Mouse (Mus musculus) heart, embryonic 14.5 days (tissue): ENCODE data around the gene Cntd1. TPM values are rescaled to one million over a fixed set of nuclear protein-coding genes. Genes with fewer than 3 reads are reported as not detected.

Experiments used
- ATAC-seq: fragments of 200-750 bp; cut with Nextera tagmentation; 2 replicates; pipeline ENCODE4 v1.8.0; 2017; ENCODE audit warnings: low read depth, moderate TSS enrichment; ENCODE audit not compliant: insufficient number of reproducible peaks, insufficient read depth, low FRiP score
- H3K27ac ChIP-seq, 2 experiments: fragments of 200-500 bp in 1 of 2; fragments of 300-500 bp in 1 of 2; sonication (generic) in 1 of 2; replicated peaks in 1 of 2; 2 replicates each; pipeline ENCODE4 v1.5.1; 2012 to 2014; ENCODE audit warnings: low read depth in 2 of 2, low read length in 2 of 2, control low read depth in 1 of 2, mild to moderate bottlenecking in 1 of 2, mixed read lengths in 1 of 2; ENCODE audit not compliant: control insufficient read depth in 1 of 2, insufficient read depth in 1 of 2
- H3K27me3 ChIP-seq: fragments of 300-500 bp; sonication (generic); 2 replicates; pipeline ENCODE4 v1.6.1; 2014; ENCODE audit warnings: mild to moderate bottlenecking, low read length, control low read depth; ENCODE audit not compliant: control insufficient read depth, insufficient read depth
- H3K36me3 ChIP-seq: fragments of 300-500 bp; sonication (generic); 2 replicates; pipeline ENCODE4 v1.6.1; 2014; ENCODE audit warnings: mild to moderate bottlenecking, control low read depth, low read length, mixed read lengths; ENCODE audit not compliant: control insufficient read depth, insufficient read depth
- H3K4me1 ChIP-seq, 2 experiments: fragments of 200-500 bp in 1 of 2; fragments of 300-500 bp in 1 of 2; sonication (generic) in 1 of 2; 2 replicates each; pipeline ENCODE4 v1.6.1; 2012 to 2014; ENCODE audit warnings: low read length in 2 of 2, control low read depth in 1 of 2, mixed read lengths in 1 of 2; ENCODE audit not compliant: control insufficient read depth in 2 of 2, insufficient read depth in 2 of 2
- H3K4me2 ChIP-seq: fragments of 300-500 bp; sonication (generic); 2 replicates; pipeline ENCODE4 v1.6.1; 2014; ENCODE audit warnings: mild to moderate bottlenecking, low read length
- H3K4me3 ChIP-seq, 2 experiments: fragments of 200-500 bp in 1 of 2; fragments of 300-500 bp in 1 of 2; sonication (generic) in 1 of 2; 2 replicates each; pipeline ENCODE4 v1.5.1; 2012 to 2014; ENCODE audit warnings: low read length in 2 of 2, mild to moderate bottlenecking in 2 of 2, control low read depth in 1 of 2, low read depth in 1 of 2, moderate library complexity in 1 of 2; ENCODE audit not compliant: control insufficient read depth in 1 of 2, insufficient read depth in 1 of 2
- H3K9ac ChIP-seq: fragments of 300-500 bp; sonication (generic); 2 replicates; pipeline ENCODE4 v1.6.1; 2014; ENCODE audit warnings: mild to moderate bottlenecking, low read length
- H3K9me3 ChIP-seq: fragments of 300-500 bp; sonication (generic); 2 replicates; pipeline ENCODE4 v1.6.1; 2016; ENCODE audit warnings: low read length, control low read depth; ENCODE audit not compliant: control insufficient read depth
- WGBS: fragments of 180-500 bp; shearing (Covaris S2); extraction: QIAGEN DNeasy Blood & Tissue Kit; methylation state at CpG from one replicate; pipeline ENCODE4 v1.1.7; 2014; 5-methylcytosine and 5-hydroxymethylcytosine counted together
- polyA plus RNA-seq: library from polyadenylated mRNA; unstranded; fragments of >200 nt; fragmentation: Nextera tagmentation; extraction: Ambion mirVana; gene quantifications from 2 replicates; pipeline ENCODE4 v1.2.1, GENCODE M21; 2014

Gene Cntd1
- polyA plus RNA-seq, 1 experiment from 2014 or later = 0.51 TPM

DNA sequence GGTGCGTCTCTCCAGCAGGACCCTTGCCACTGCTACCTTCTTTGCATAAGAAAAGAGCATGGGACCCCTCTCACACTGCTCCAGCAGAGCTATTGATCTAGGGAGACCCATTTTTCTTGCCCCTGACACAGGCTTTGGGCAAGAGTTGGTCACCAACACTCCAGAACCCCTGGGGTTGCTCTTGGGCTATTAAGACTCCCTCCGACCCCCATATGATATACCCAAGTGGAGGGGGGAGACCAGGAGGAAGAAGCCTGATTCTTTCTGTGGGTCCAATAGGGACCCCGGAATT is 14.9 kb upstream of the Cntd1 start:
- peaks cover 28 to 34% of the 10 kb centered on the region in 2 experiments for H3K4me1 ChIP-seq
- 21% methylated on average over 3 of the region's 3 CpGs for WGBS
- ATAC-seq = no peak
- no peak overlapping the region for H3K9ac ChIP-seq
- H3K4me2 ChIP-seq = peak overlapping the region; percentile 99; the same call in 1 of the 2 replicates
- no peak overlapping the region for H3K27ac ChIP-seq
- peaks cover 37% of the 10 kb centered on the region for H3K27me3 ChIP-seq
- no peaks in the 10 kb centered on the region for H3K9me3 ChIP-seq
- no peak overlapping the region for H3K4me3 ChIP-seq
- peaks cover under 1% of the 10 kb centered on the region for H3K36me3 ChIP-seq

DNA sequence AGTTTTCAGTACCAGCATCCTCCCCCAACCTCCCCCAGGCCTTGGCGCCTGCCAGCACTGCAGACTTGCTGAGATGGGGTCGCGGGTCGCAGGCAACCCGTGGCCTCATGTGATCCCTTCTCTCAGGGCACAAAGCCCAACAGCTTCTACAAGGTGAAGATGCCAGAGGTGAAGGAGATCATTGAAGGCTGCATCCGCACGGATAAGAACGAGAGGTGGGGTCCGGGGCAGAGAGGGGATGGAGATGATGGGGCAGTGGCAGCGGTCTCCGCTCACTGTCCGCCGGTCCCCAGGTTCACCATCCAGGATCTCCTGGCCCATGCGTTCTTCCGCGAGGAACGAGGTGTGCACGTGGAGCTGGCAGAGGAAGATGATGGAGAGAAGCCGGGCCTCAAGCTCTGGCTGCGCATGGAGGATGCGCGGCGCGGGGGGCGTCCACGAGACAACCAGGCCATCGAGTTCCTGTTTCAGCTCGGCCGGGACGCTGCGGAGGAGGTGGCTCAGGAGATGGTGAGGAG is 13.8 kb upstream of the Cntd1 start:
- Histone ChIP-seq H3K9me3 (no peaks in the 10 kb centered on the region), H3K4me1 (peaks cover 21 to 29% of the 10 kb centered on the region in 2 experiments; a peak in 3 of 4 replicates), H3K4me3 (peak overlapping the region; percentile 16 to 30; a peak in 3 of 4 replicates), H3K4me2 (peak overlapping the region; percentile 59), H3K27me3 (peaks cover 37% of the 10 kb centered on the region), H3K27ac (no peak overlapping the region), H3K9ac (no peak overlapping the region; the same call in 1 of the 2 replicates), H3K36me3 (no peaks in the 10 kb centered on the region)
- 8% methylated on average over 31 of the region's 31 CpGs for WGBS
- ATAC-seq = no peak

DNA sequence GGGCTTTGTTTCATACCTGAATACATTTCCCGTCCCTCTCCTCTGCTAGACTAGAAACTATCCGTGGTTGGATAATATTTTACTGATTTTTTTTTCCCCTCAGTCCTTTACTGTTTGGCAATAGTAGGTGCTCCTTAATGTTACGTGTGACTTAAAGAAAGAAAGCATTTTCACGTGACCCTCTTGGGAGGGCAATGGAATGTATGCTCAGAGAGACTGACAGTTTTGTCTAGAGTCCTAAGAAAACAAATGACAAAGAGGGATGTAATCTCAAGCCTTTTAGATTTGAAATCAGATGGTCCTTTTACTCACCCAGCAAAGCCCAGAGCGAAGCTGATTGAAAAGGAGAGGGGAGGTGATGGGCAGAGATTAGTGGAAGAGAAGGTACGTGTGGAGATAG is 12.9 kb upstream of the Cntd1 start:
- Histone ChIP-seq H3K9me3 (no peaks in the 10 kb centered on the region), H3K4me2 (no peak overlapping the region), H3K36me3 (no peaks in the 10 kb centered on the region), H3K27me3 (peaks cover 37% of the 10 kb centered on the region), H3K9ac (no peak overlapping the region), H3K4me1 (peaks cover 20 to 27% of the 10 kb centered on the region in 2 experiments; a peak in 3 of 4 replicates), H3K4me3 (no peak overlapping the region), H3K27ac (no peak overlapping the region)
- 29% methylated on average over 6 of the region's 6 CpGs for WGBS
- no peak for ATAC-seq

DNA sequence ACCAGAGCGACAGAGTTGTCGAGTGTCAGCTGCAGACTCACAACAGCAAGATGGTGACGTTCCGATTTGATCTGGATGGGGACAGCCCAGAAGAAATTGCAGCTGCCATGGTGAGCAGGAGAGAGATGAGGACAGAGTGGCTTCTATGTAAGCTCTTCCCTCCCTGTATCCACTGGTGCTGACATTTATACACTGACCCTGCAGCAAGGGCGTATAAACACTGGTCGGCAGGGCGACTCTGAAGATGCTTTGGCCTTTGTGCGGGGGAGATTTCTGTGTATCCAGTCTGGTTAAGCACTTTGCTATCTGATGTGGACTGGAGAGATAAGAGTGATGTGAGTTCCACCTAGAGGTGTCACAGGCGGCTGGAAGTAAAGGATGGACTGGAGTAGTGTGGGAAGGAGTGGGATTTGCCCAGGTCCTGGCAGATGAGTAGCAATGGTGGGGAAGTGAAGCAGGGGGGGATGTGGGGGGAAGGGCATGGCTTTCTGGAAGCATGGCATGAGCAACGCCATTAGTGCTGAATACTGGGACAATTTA is 9.2 kb upstream of the Cntd1 start:
- no peak overlapping the region for H3K4me3 ChIP-seq
- peaks cover 17% of the 10 kb centered on the region for H3K27me3 ChIP-seq
- 0 out of 2 replicates have a peak, but pooled peaks cover 4% of the 10 kb centered on the region for H3K36me3 ChIP-seq
- H3K4me1 ChIP-seq = peaks cover 8 to 15% of the 10 kb centered on the region in 2 experiments; a peak in 3 of 4 replicates
- 17% methylated on average over 10 of the region's 10 CpGs for WGBS
- no peak for ATAC-seq
- no peaks in the 10 kb centered on the region for H3K9me3 ChIP-seq
- H3K9ac ChIP-seq = no peak overlapping the region
- H3K27ac ChIP-seq = no peak overlapping the region
- 0 out of 2 replicates have a peak overlapping the region, but pooled peaks have one; percentile 6 for H3K4me2 ChIP-seq

DNA sequence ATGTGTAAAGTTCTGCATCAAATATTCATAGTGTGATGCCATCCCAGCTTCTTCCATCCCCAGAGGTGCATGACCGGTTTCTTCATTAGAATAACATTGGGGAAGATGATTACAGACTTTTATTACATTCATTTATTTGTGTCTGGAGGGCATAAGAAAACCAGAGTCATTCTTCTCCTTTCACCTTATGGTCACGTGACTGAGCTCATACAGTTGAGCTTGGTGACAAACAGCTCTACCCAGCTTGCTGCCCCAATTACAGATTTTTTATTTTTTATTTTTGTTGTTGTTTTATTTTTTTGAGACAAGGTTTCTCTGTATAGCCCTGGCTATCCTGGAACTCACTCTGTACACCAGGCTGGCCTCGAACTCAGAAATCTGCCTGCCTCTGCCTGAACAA is 6.4 kb upstream of the Cntd1 start:
- 79% methylated on average over 3 of the region's 3 CpGs for WGBS
- ATAC-seq = no peak

DNA sequence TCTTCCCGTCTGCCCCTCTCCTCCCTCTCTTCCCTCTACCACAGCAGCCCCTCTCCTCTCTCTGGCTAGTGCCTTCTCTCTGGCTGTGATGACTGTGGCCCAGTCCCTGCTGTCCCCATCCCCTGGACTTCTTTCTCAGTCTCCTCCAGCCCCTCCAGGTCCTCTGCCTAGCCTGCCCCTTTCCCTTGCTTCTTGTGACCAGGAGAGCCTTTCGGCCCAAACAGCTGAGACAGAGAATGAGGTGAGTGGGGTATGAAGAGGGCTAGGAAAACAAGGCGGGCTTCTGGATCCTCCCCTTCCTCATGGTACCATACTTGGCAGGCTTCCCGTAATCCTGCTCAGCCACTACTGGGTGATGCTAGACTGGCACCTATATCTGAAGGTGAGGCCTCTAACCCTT is 3.5 kb upstream of the Cntd1 start:
- H3K27me3 ChIP-seq = no peaks in the 10 kb centered on the region
- ATAC-seq = no peak
- H3K4me1 ChIP-seq = peaks cover 13 to 22% of the 10 kb centered on the region in 2 experiments
- H3K27ac ChIP-seq = no peak overlapping the region
- WGBS = 73% methylated on average over 4 of the region's 4 CpGs
- no peaks in the 10 kb centered on the region for H3K9me3 ChIP-seq
- H3K4me3 ChIP-seq = no peak overlapping the region
- no peak overlapping the region for H3K4me2 ChIP-seq
- no peak overlapping the region for H3K9ac ChIP-seq
- H3K36me3 ChIP-seq = peaks cover 12% of the 10 kb centered on the region; the same call in 1 of the 2 replicates

More for the DNA sequence above, 6.4 kb upstream of the Cntd1 start:
- Histone ChIP-seq H3K27me3 (no peaks in the 10 kb centered on the region), H3K4me2 (no peak overlapping the region), H3K4me1 (peaks cover 8 to 16% of the 10 kb centered on the region in 2 experiments; a peak in 3 of 4 replicates), H3K27ac (no peak overlapping the region), H3K9me3 (no peaks in the 10 kb centered on the region), H3K9ac (no peak overlapping the region), H3K36me3 (peaks cover 12% of the 10 kb centered on the region; the same call in 1 of the 2 replicates), H3K4me3 (no peak overlapping the region)

DNA sequence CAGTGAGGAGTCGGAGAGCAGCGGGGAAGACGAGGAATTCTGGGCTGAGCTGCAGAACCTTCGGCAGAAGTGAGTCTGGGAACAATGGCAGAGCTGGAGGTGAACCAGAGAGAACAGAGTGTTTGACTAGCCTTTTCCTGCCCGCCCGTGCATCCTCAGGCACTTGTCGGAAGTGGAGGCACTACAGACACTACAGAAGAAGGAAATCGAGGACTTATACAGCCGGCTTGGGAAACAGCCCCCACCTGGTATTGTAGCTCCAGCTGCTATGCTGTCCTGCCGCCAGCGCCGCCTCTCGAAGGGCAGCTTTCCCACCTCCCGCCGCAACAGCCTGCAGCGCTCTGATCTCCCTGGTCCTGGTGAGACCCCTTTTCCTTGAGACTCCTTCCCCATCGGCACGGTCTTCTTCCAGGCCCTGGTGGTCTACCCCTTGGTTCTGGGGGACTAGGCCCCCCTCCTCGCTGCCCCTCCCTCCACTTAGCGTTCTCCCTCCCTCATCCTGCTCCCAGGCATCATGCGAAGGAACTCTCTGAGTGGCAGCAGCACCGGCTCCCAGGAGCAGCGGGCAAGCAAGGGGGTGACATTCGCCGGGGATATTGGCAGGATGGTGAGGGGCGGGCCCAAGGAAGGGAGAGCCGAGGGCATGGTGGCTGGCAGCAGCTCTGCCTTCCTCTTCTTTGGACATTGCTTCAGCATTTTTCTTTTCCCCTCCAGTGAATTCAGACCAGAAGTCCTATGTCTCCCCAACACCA is 2.3 kb upstream of the Cntd1 start:
- peaks cover 13 to 22% of the 10 kb centered on the region in 2 experiments for H3K4me1 ChIP-seq
- no peak overlapping the region for H3K27ac ChIP-seq
- H3K4me2 ChIP-seq = peak overlapping the region; percentile 12; the same call in 1 of the 2 replicates
- no peaks in the 10 kb centered on the region for H3K27me3 ChIP-seq
- ATAC-seq = no peak
- WGBS = 37% methylated on average over 27 of the region's 27 CpGs
- no peak overlapping the region for H3K4me3 ChIP-seq
- H3K9ac ChIP-seq = peak overlapping the region; percentile 48; the same call in 1 of the 2 replicates
- H3K36me3 ChIP-seq = peaks cover 12% of the 10 kb centered on the region; the same call in 1 of the 2 replicates
- H3K9me3 ChIP-seq = no peaks in the 10 kb centered on the region
